Mouse (Mus musculus) spleen, adult 2 months (tissue): ENCODE measurements around the gene Pitx1. TPM values are rescaled to one million over a fixed set of nuclear protein-coding genes. Genes with fewer than 3 reads are reported as not detected.

Experiments used
- DNase-seq, 2 experiments: peaks; one replicate each; pipeline versions ENCODE4 v3.0.0 to v3.0.0-alpha.2; 2012 to 2021; ENCODE audit warnings: low spot score in 2 of 2, low read depth in 1 of 2
- H3K27ac ChIP-seq: fragments of 200-500 bp; 2 replicates; pipeline ENCODE4 v1.5.1; 2012; ENCODE audit warnings: low read length, inconsistent platforms; ENCODE audit not compliant: insufficient read depth
- H3K27me3 ChIP-seq: fragments of 200-500 bp; 2 replicates; pipeline ENCODE4 v1.6.1; 2012; ENCODE audit warnings: mild to moderate bottlenecking, moderate library complexity, low read length, inconsistent platforms; ENCODE audit not compliant: control insufficient read depth, insufficient read depth
- H3K36me3 ChIP-seq: fragments of 200-500 bp; 2 replicates; pipeline ENCODE4 v1.6.1; 2012; ENCODE audit warnings: mild to moderate bottlenecking, low read length, inconsistent platforms; ENCODE audit not compliant: control insufficient read depth, insufficient read depth
- H3K4me1 ChIP-seq: fragments of 200-500 bp; 2 replicates; pipeline ENCODE4 v1.6.1; 2011; ENCODE audit warnings: inconsistent platforms; ENCODE audit not compliant: control insufficient read depth, insufficient read depth, insufficient read length
- H3K4me3 ChIP-seq: fragments of 200-500 bp; 2 replicates; pipeline ENCODE4 v1.5.1; 2011; ENCODE audit warnings: mild to moderate bottlenecking, inconsistent platforms; ENCODE audit not compliant: insufficient read depth, insufficient read length; ENCODE audit errors: extremely low read depth
- CTCF ChIP-seq: fragments of 200-500 bp; IDR thresholded peaks from 2 replicates; pipeline ENCODE4 v1.5.1; 2011; ENCODE audit warnings: mild to moderate bottlenecking, inconsistent platforms; ENCODE audit not compliant: insufficient read depth, insufficient read length, insufficient replicate concordance; ENCODE audit errors: extremely low read depth
- POLR2A ChIP-seq: fragments of 200-500 bp; IDR thresholded peaks from 2 replicates; pipeline ENCODE4 v1.6.1; 2011; ENCODE audit warnings: low read depth, low read length, inconsistent platforms
- WGBS: fragments of 180-500 bp; shearing (Covaris S2); methylation state at CpG from one replicate; pipeline ENCODE4 v1.1.7; 2018; 5-methylcytosine and 5-hydroxymethylcytosine counted together
- polyA plus RNA-seq: library from polyadenylated mRNA; depleted of rRNA; stranded (reverse); fragments of >200 nt; gene quantifications from 2 replicates; pipeline ENCODE4 v1.2.3, GENCODE M21; 2012

Gene Pitx1
- polyA plus RNA-seq, 1 experiment, result not detected

- 15% methylated on average over 13 of the region's 13 CpGs for WGBS
- Histone ChIP-seq H3K4me1 (peaks cover 2% of the 10 kb centered on the region; the same call in 1 of the 2 replicates), H3K36me3 (no peaks in the 10 kb centered on the region), H3K4me3 (no peak overlapping the region), H3K27ac (no peak overlapping the region), H3K27me3 (peaks cover 50% of the 10 kb centered on the region)
- no peak for TF ChIP-seq CTCF
- TF ChIP-seq POLR2A, result no peak
- no peak for DNase-seq
These were observed 9.0 kb downstream of the Pitx1 start for GRCm38 (mm10) chr13:55826796-55827678.

GRCm38 (mm10) chr13:55826008-55826671 lies 9.9 kb downstream of the Pitx1 start:
- Histone ChIP-seq H3K36me3 (no peaks in the 10 kb centered on the region), H3K27ac (no peak overlapping the region), H3K27me3 (peaks cover 46% of the 10 kb centered on the region), H3K4me1 (peaks cover 2% of the 10 kb centered on the region; the same call in 1 of the 2 replicates), H3K4me3 (no peak overlapping the region)
- DNase-seq, result no peak
- TF ChIP-seq POLR2A, result no peak
- TF ChIP-seq CTCF, result no peak
- 7% methylated on average over 56 of the region's 56 CpGs for WGBS

GRCm38 (mm10) chr13:55825245-55825681 lies 10.7 kb downstream of the Pitx1 start:
- peaks cover 39% of the 10 kb centered on the region for H3K27me3 ChIP-seq
- no peak overlapping the region for H3K4me3 ChIP-seq
- TF ChIP-seq POLR2A, result no peak
- 13% methylated on average over 31 of the region's 32 CpGs for WGBS
- DNase-seq, result no peak
- H3K36me3 ChIP-seq, result no peaks in the 10 kb centered on the region
- no peaks in the 10 kb centered on the region; the same call in 1 of the 2 replicates for H3K4me1 ChIP-seq
- no peak overlapping the region for H3K27ac ChIP-seq

- Histone ChIP-seq H3K36me3 (no peaks in the 10 kb centered on the region), H3K4me1 (no peaks in the 10 kb centered on the region; the same call in 1 of the 2 replicates), H3K27me3 (peaks cover 34% of the 10 kb centered on the region), H3K4me3 (no peak overlapping the region), H3K27ac (no peak overlapping the region)
- TF ChIP-seq POLR2A (no peak), CTCF (no peak)
- no peak for DNase-seq
- 18% methylated on average over 10 of the region's 10 CpGs for WGBS
These were observed 11.6 kb downstream of the Pitx1 start for GRCm38 (mm10) chr13:55824151-55824945.

- H3K36me3 ChIP-seq, result no peaks in the 10 kb centered on the region
- TF ChIP-seq CTCF (no peak), POLR2A (no peak)
- H3K27ac ChIP-seq, result no peak overlapping the region
- H3K4me3 ChIP-seq, result no peak overlapping the region
- WGBS, result 71% methylated on average over 5 of the region's 5 CpGs
- H3K4me1 ChIP-seq, result no peaks in the 10 kb centered on the region; the same call in 1 of the 2 replicates
- no peak for DNase-seq
- peaks cover 23% of the 10 kb centered on the region for H3K27me3 ChIP-seq
These were observed 13.5 kb downstream of the Pitx1 start for GRCm38 (mm10) chr13:55822499-55822898.

GRCm38 (mm10) chr13:55814834-55815233 lies 21.2 kb downstream of the Pitx1 start:
- Histone ChIP-seq H3K4me3 (no peak overlapping the region), H3K4me1 (no peaks in the 10 kb centered on the region), H3K27ac (no peak overlapping the region), H3K36me3 (no peaks in the 10 kb centered on the region), H3K27me3 (no peaks in the 10 kb centered on the region)
- WGBS, result 87% methylated on average over 6 of the region's 6 CpGs
- DNase-seq, result no peak
- TF ChIP-seq CTCF, result no peak
- TF ChIP-seq POLR2A, result no peak
